Mouse (Mus musculus): ENCODE data around the gene Rassf5.

GRCm38 (mm10) chr1:131137717-131138118 lies 107.3 kb downstream of the Rassf5 start:
- no peak for TF ChIP-seq POLR2A (IDR thresholded peaks at IDR 0.05; ENCODE audit: control insufficient read depth, extremely low read depth, insufficient read depth, low read length, poor library complexity)
- no peak for TF ChIP-seq CTCF (IDR thresholded peaks at IDR 0.05; ENCODE audit: borderline replicate concordance, control insufficient read depth, extremely low read depth, insufficient read depth, low read length, poor library complexity)
